Mouse (Mus musculus) hindbrain, postnatal 0 days (tissue): ENCODE data around the gene Nol4l. TPM values are rescaled to one million over a fixed set of nuclear protein-coding genes. Genes with fewer than 3 reads are reported as not detected.
"Not testable (repeated sequence)": the region's sequence is repeated elsewhere in the genome, so short reads cannot be mapped to it uniquely, and the experiment has no call there.

ENCODE experiments used
- ATAC-seq: fragments of 200-750 bp; cut with Nextera tagmentation; 2 replicates; pipeline ENCODE4 v1.8.0; 2017; ENCODE audit warnings: mild to moderate bottlenecking, moderate TSS enrichment, moderate library complexity
- DNase-seq: peaks from one replicate; pipeline ENCODE4 v3.0.0-alpha.2; 2015; ENCODE audit warnings: low spot score
- H3K27ac ChIP-seq: fragments of 300-500 bp; sonication (generic); 2 replicates; pipeline ENCODE4 v1.5.1; 2014; ENCODE audit warnings: mild to moderate bottlenecking
- H3K27me3 ChIP-seq: fragments of 300-500 bp; sonication (generic); 2 replicates; pipeline ENCODE4 v1.6.1; 2014; ENCODE audit warnings: low read length, mixed read lengths; ENCODE audit not compliant: insufficient read depth
- H3K36me3 ChIP-seq: fragments of 300-500 bp; sonication (generic); 2 replicates; pipeline ENCODE4 v1.6.1; 2014; ENCODE audit warnings: low read length, mixed read lengths; ENCODE audit not compliant: insufficient read depth
- H3K4me1 ChIP-seq: fragments of 300-500 bp; sonication (generic); 2 replicates; pipeline ENCODE4 v1.6.1; 2014; ENCODE audit warnings: antibody characterized with exemption, low read length, mixed read lengths; ENCODE audit not compliant: insufficient read depth
- H3K4me2 ChIP-seq: fragments of 300-500 bp; sonication (generic); 2 replicates; pipeline ENCODE4 v1.6.1; 2014; ENCODE audit warnings: low read depth, mild to moderate bottlenecking, low read length, moderate library complexity, mixed read lengths
- H3K4me3 ChIP-seq: fragments of 300-500 bp; sonication (generic); 2 replicates; pipeline ENCODE4 v1.5.1; 2014; ENCODE audit warnings: low read length
- H3K9ac ChIP-seq: fragments of 300-500 bp; sonication (generic); replicated peaks from 2 replicates; pipeline ENCODE4 v1.6.1; 2014; ENCODE audit warnings: mild to moderate bottlenecking, low read length, moderate library complexity, mixed read lengths
- H3K9me3 ChIP-seq: fragments of 300-500 bp; sonication (generic); 2 replicates; pipeline ENCODE4 v1.6.1; 2016; ENCODE audit warnings: low read length, mixed read lengths
- CTCF ChIP-seq: IDR thresholded peaks from 2 replicates; pipeline ENCODE4 v1.5.1; 2016; ENCODE audit warnings: antibody characterized with exemption, control low read depth, low read depth
- WGBS: fragments of 180-500 bp; shearing (Covaris S2); extraction: QIAGEN DNeasy Blood & Tissue Kit; methylation state at CpG from one replicate; pipeline ENCODE4 v1.1.7; 2014; 5-methylcytosine and 5-hydroxymethylcytosine counted together
- polyA plus RNA-seq: library from polyadenylated mRNA; unstranded; fragments of >200 nt; fragmentation: Nextera tagmentation; extraction: Ambion mirVana; gene quantifications from 2 replicates; pipeline ENCODE4 v1.2.1, GENCODE M21; 2015
- total RNA-seq: library from RNA; depleted of rRNA; stranded (reverse); fragments of >200 nt; gene quantifications from 2 replicates; pipeline ENCODE4 v1.2.3, GENCODE M21; 2014

The Nol4l gene
- total and polyA plus RNA-seq, 2 experiments from 2014 or later: 24.2 to 80.8 TPM

- Histone ChIP-seq H3K27me3 (no peaks in the 10 kb centered on the region), H3K9me3 (no peaks in the 10 kb centered on the region), H3K36me3 (peaks cover 65% of the 10 kb centered on the region), H3K4me1 (no peaks in the 10 kb centered on the region), H3K4me3 (no peak overlapping the region), H3K4me2 (no peak overlapping the region), H3K9ac (no peak overlapping the region), H3K27ac (no peak overlapping the region)
- ATAC-seq (no peak), DNase-seq (no peak)
- 57% methylated on average over 15 of the region's 15 CpGs for WGBS
- TF ChIP-seq CTCF: no peak
Observed at GRCm38 (mm10) chr2:153399166-153399565, 130.6 kb downstream of the Nol4l start.

GRCm38 (mm10) chr2:153397790-153398515, 131.8 kb downstream of the Nol4l start:
- no peak for DNase-seq
- 93% methylated on average over 11 of the region's 11 CpGs for WGBS
- TF ChIP-seq CTCF: no peak
- Histone ChIP-seq H3K36me3 (peaks cover 76% of the 10 kb centered on the region), H3K27ac (no peak overlapping the region), H3K27me3 (no peaks in the 10 kb centered on the region), H3K4me3 (no peak overlapping the region), H3K9me3 (no peaks in the 10 kb centered on the region), H3K4me1 (no peaks in the 10 kb centered on the region), H3K9ac (no peak overlapping the region), H3K4me2 (no peak overlapping the region)
- no peak for ATAC-seq

- Histone ChIP-seq H3K27ac (no peak overlapping the region), H3K27me3 (no peaks in the 10 kb centered on the region), H3K9me3 (no peaks in the 10 kb centered on the region), H3K36me3 (peaks cover 50% of the 10 kb centered on the region), H3K9ac (no peak overlapping the region), H3K4me2 (no peak overlapping the region), H3K4me3 (no peak overlapping the region), H3K4me1 (no peaks in the 10 kb centered on the region)
- DNase-seq (no peak), ATAC-seq (no peak)
- 76% methylated on average over 10 of the region's 10 CpGs for WGBS
- TF ChIP-seq CTCF: no peak
Observed at GRCm38 (mm10) chr2:153393045-153393444, 136.7 kb downstream of the Nol4l start.

GRCm38 (mm10) chr2:153389831-153390230, 139.9 kb downstream of the Nol4l start:
- no peaks in the 10 kb centered on the region for H3K9me3 ChIP-seq
- H3K4me2 ChIP-seq: no peak overlapping the region
- no peak overlapping the region for H3K27ac ChIP-seq
- H3K4me1 ChIP-seq: no peaks in the 10 kb centered on the region
- no peaks in the 10 kb centered on the region for H3K27me3 ChIP-seq
- ATAC-seq (no peak), DNase-seq (no peak)
- H3K36me3 ChIP-seq: peaks cover 29% of the 10 kb centered on the region
- no peak for TF ChIP-seq CTCF
- H3K4me3 ChIP-seq: no peak overlapping the region
- no peak overlapping the region for H3K9ac ChIP-seq
- WGBS: 91% methylated on average over 2 of the region's 2 CpGs

- Histone ChIP-seq H3K4me3 (no peak overlapping the region), H3K4me2 (no peak overlapping the region), H3K9ac (no peak overlapping the region), H3K27me3 (no peaks in the 10 kb centered on the region), H3K4me1 (no peaks in the 10 kb centered on the region), H3K9me3 (no peaks in the 10 kb centered on the region), H3K27ac (no peak overlapping the region), H3K36me3 (no peaks in the 10 kb centered on the region)
- 100% methylated on average over 1 of the region's 1 CpGs for WGBS
- no peak for TF ChIP-seq CTCF
- ATAC-seq (no peak), DNase-seq (no peak)
Observed at GRCm38 (mm10) chr2:153380479-153380878, 149.3 kb downstream of the Nol4l start.

GRCm38 (mm10) chr2:153375380-153375779, 154.4 kb downstream of the Nol4l start:
- 50% methylated on average over 2 of the region's 2 CpGs for WGBS
- DNase-seq (no peak), ATAC-seq (no peak)
- H3K4me1 ChIP-seq: no peaks in the 10 kb centered on the region; the same call in 1 of the 2 replicates
- H3K27ac ChIP-seq: no peak overlapping the region
- no peak for TF ChIP-seq CTCF
- H3K9me3 ChIP-seq: no peaks in the 10 kb centered on the region
- H3K36me3 ChIP-seq: no peaks in the 10 kb centered on the region
- no peak overlapping the region for H3K4me2 ChIP-seq
- no peak overlapping the region for H3K4me3 ChIP-seq
- H3K27me3 ChIP-seq: no peaks in the 10 kb centered on the region
- no peak overlapping the region for H3K9ac ChIP-seq

GRCm38 (mm10) chr2:153370871-153371270, 158.9 kb downstream of the Nol4l start:
- Histone ChIP-seq H3K27me3 (no peaks in the 10 kb centered on the region), H3K4me2 (no peak overlapping the region), H3K9me3 (no peaks in the 10 kb centered on the region), H3K4me1 (no peaks in the 10 kb centered on the region; the same call in 1 of the 2 replicates), H3K4me3 (no peak overlapping the region), H3K27ac (no peak overlapping the region), H3K9ac (no peak overlapping the region), H3K36me3 (peaks cover 13% of the 10 kb centered on the region; the same call in 1 of the 2 replicates)
- DNase-seq (no peak), ATAC-seq (no peak)
- TF ChIP-seq CTCF: no peak

GRCm38 (mm10) chr2:153364531-153364930, 165.2 kb downstream of the Nol4l start:
- WGBS: 96% methylated on average over 14 of the region's 14 CpGs
- DNase-seq, ATAC-seq, H3K4me2 ChIP-seq, H3K27ac ChIP-seq, H3K27me3 ChIP-seq, H3K9me3 ChIP-seq, H3K4me3 ChIP-seq, H3K9ac ChIP-seq, H3K4me1 ChIP-seq: not testable (repeated sequence)
- peaks cover 17% of the 10 kb centered on the region; the same call in 1 of the 2 replicates for H3K36me3 ChIP-seq
